Mouse (Mus musculus) hindbrain, embryonic 12.5 days (tissue): ENCODE measurements around the gene Zbtb11. TPM values are rescaled to one million over a fixed set of nuclear protein-coding genes. Genes with fewer than 3 reads are reported as not detected.
"Not testable (repeated sequence)": the region's sequence is repeated elsewhere in the genome, so short reads cannot be mapped to it uniquely, and the experiment has no call there.

Experiments
- ATAC-seq: fragments of 200-750 bp; cut with Nextera tagmentation; 2 replicates; pipeline ENCODE4 v1.8.0; 2017; ENCODE audit warnings: moderate TSS enrichment; ENCODE audit not compliant: low FRiP score
- H3K27ac ChIP-seq: fragments of 300-500 bp; sonication (generic); 2 replicates; pipeline ENCODE4 v1.5.1; 2016; ENCODE audit warnings: mild to moderate bottlenecking
- H3K27me3 ChIP-seq: fragments of 300-500 bp; sonication (generic); 2 replicates; pipeline ENCODE4 v1.6.1; 2016; ENCODE audit warnings: mild to moderate bottlenecking
- H3K36me3 ChIP-seq: fragments of 300-500 bp; sonication (generic); 2 replicates; pipeline ENCODE4 v1.6.1; 2016; ENCODE audit warnings: mild to moderate bottlenecking
- H3K4me1 ChIP-seq: fragments of 300-500 bp; sonication (generic); 2 replicates; pipeline ENCODE4 v1.6.1; 2016
- H3K4me2 ChIP-seq: fragments of 300-500 bp; sonication (generic); replicated peaks from 2 replicates; pipeline ENCODE4 v1.6.1; 2016; ENCODE audit warnings: mild to moderate bottlenecking
- H3K4me3 ChIP-seq: fragments of 300-500 bp; sonication (generic); 2 replicates; pipeline ENCODE4 v1.5.1; 2016; ENCODE audit warnings: mild to moderate bottlenecking
- H3K9ac ChIP-seq: fragments of 300-500 bp; sonication (generic); 2 replicates; pipeline ENCODE4 v1.6.1; 2016; ENCODE audit warnings: mild to moderate bottlenecking, moderate library complexity
- H3K9me3 ChIP-seq: fragments of 300-500 bp; sonication (generic); replicated peaks from 2 replicates; pipeline ENCODE4 v1.6.1; 2016; ENCODE audit warnings: mild to moderate bottlenecking
- WGBS: fragments of 180-500 bp; shearing (Covaris S2); methylation state at CpG from one replicate; pipeline ENCODE4 v1.1.7; 2016; 5-methylcytosine and 5-hydroxymethylcytosine counted together
- polyA plus RNA-seq: library from polyadenylated mRNA; unstranded; fragments of >200 nt; fragmentation: Nextera tagmentation; extraction: Ambion mirVana; gene quantifications from 2 replicates; pipeline ENCODE4 v1.2.1, GENCODE M21; 2016

The Zbtb11 gene
- polyA plus RNA-seq, 1 experiment from 2014 or later, result 20.8 TPM

DNA sequence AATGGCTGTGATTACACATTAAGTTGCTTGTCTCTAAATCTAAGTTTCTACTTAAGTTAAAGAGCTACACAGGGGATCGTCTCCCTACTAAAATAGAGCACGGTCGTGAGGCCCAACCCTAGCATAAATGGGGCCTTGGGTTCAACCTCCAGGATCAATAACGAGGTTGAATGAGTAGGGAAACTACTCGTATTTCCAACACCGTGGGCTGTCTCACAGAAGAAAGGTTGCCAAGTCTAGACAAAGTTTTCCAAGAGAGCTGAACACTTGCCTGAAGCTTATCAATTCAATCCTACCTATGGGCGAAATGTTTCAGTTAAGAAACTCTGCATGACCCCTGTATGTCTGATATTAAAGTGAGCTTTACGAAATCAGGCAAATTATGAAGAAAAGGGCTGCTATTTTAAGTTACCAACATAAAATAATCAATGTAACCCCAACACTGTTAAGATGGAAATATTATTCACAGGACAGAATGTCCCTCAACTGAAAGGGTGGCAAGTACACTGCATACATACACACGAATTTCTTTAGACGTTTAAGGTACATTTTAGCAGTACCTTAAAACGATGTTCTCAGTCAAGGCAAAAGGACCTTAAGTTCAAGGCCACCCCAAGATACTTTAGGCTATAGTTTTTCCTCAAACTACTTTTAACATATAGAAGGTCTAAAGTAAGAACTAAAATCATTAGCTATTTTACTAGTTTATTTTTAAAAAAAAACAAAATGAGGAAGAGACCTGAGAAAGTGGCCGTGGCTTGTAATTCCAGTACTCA, 54.4 kb downstream of the Zbtb11 start:
- Histone ChIP-seq H3K27me3 (no peaks in the 10 kb centered on the region), H3K4me2 (peak overlapping the region; percentile 79), H3K9me3 (no peaks in the 10 kb centered on the region), H3K4me3 (peak overlapping the region; percentile 90), H3K9ac (peak overlapping the region; percentile 92), H3K4me1 (peaks cover 20% of the 10 kb centered on the region), H3K27ac (no peak overlapping the region), H3K36me3 (peaks cover 21% of the 10 kb centered on the region)
- ATAC-seq, result no peak
- WGBS, result 56% methylated on average over 12 of the region's 12 CpGs

DNA sequence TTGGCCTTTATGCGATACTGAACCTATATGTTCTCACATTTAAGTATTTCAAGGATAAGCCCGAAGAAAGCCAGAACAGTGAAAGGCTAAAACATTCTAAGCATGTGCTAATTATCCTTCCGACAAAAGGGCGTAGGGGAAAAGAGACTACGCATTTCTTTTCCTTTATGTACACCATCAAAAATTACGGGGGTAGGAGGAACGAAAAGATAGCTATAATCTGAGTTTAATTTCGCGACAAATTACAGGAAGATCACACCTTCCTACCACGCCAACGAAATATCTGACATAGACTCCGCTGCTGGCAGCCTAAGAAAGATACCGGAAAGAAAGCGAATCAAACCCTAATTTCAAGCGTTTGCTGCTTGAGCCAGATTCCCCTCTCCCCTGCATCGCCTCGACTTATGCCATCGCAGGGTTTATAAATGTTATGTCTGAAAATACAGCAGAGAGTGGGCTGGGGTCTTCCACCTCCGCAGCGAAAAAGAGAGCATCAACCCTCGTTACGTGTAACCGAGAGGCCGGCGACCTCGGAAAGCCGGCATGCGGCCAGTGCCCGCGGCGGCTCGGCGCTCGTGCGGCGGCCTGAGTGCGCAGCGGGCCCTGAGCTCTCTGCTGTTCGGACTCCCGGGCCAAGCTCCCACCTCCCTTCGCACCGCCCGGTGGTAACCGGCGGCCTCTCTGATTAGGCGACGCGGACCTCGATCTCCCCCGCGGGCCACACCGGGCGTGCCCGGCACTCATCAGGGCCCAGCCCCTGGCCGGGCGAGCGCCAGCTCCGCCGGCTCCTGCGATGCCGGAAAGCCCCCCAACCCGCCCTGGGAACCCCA, 55.3 kb downstream of the Zbtb11 start:
- Histone ChIP-seq H3K36me3 (peaks cover 28% of the 10 kb centered on the region), H3K27ac (peak overlapping the region; percentile 90), H3K27me3 (no peaks in the 10 kb centered on the region), H3K4me1 (peaks cover 20% of the 10 kb centered on the region), H3K4me2 (peak overlapping the region; percentile 79), H3K9ac (peak overlapping the region; percentile 92), H3K9me3 (no peaks in the 10 kb centered on the region), H3K4me3 (peak overlapping the region; percentile 90)
- WGBS, result under 1% methylated on average over 61 of the region's 62 CpGs
- peak; percentile 91 for ATAC-seq

DNA sequence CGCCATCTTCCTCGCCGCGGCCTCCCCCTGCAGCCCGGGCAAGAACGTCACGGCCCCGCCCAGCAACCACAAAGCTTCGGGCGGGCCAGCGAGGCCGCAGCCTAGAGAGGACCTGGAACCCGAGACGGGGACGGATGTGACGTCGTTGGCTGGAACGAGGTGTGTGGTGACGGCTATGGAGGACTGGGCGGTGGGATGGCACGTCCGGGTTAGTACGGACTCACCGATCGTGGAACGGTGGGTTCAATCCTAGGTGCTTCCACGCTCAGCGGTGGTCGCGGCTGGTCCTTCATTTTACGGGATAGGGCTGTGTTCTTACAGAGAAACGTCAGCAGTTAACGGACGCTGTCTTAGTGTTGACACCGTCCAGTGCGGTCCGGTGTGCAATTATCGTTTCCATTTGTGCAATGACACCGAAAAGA, 56.0 kb downstream of the Zbtb11 start, which contains the start of gene Pcnp:
Gene Pcnp, minus strand, starts transcription at position 79 of the 422 bp plus-strand sequence.
- Histone ChIP-seq H3K4me3 (peak within 1 kb of the TSS; percentile 90), H3K27ac (peak within 1 kb of the TSS; percentile 90), H3K36me3 (peaks cover 33% of the 10 kb centered on the region), H3K9me3 (no peaks in the 10 kb centered on the region), H3K9ac (peak within 1 kb of the TSS; percentile 92), H3K4me1 (peaks cover 20% of the 10 kb centered on the region), H3K27me3 (no peaks in the 10 kb centered on the region), H3K4me2 (peak within 1 kb of the TSS; percentile 79)
- WGBS, result under 1% methylated on average over 39 of the region's 39 CpGs
- ATAC-seq, result peak; percentile 100

DNA sequence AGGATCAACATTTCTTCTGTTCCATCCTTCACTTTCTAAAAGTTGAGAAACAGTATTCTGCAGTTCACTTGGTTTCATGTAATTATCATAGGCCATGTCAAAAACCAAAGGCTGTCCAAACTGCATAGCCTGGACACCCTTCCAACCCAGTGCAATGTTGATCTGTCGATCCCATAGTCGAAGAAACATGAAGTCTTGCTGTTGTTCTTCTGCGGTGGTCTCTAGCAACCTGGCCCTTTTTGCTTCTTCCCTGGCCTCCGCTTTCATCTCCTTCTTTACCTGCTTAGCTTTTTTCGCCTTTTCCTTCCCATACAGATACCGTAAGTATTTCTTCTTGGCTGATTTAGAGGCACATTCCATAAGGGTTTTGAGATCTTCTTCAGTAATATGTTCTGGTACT, 60.9 kb downstream of the Zbtb11 start:
- ATAC-seq, result no peak
- peaks cover 18% of the 10 kb centered on the region for H3K4me1 ChIP-seq
- H3K27me3 ChIP-seq, result no peaks in the 10 kb centered on the region
- H3K4me3 ChIP-seq, result no peak overlapping the region
- no peak overlapping the region for H3K27ac ChIP-seq
- peaks cover 29% of the 10 kb centered on the region for H3K36me3 ChIP-seq
- no peak overlapping the region for H3K4me2 ChIP-seq
- no peaks in the 10 kb centered on the region for H3K9me3 ChIP-seq
- H3K9ac ChIP-seq, result no peak overlapping the region
- WGBS, result 98% methylated on average over 6 of the region's 6 CpGs

DNA sequence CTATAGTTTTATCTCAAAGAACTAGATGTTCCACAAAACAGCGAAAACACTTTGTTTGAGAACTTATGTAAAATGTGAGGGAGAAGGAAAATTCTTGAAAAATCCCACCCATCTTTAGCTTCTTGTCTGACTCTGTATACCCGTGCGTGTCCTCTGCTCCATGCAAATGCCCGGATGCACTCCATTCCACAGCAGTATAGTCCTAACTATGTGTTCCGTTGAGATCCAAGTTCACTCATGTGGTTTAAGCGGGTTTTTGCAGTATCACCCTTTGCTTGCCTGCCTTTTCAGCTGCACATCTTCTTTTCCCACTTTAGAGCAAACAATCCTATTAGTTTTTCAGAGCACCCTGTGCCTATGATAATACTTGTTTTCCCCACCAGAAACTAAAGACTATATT, 62.8 kb downstream of the Zbtb11 start:
- Histone ChIP-seq H3K27me3 (no peaks in the 10 kb centered on the region), H3K9ac (peak overlapping the region; percentile 85), H3K27ac (no peak overlapping the region), H3K4me2 (peak overlapping the region; percentile 66), H3K4me1 (peaks cover 9% of the 10 kb centered on the region), H3K9me3 (no peaks in the 10 kb centered on the region), H3K36me3 (peaks cover 29% of the 10 kb centered on the region), H3K4me3 (peak overlapping the region; percentile 91)
- WGBS, result 71% methylated on average over 6 of the region's 6 CpGs
- ATAC-seq, result no peak

DNA sequence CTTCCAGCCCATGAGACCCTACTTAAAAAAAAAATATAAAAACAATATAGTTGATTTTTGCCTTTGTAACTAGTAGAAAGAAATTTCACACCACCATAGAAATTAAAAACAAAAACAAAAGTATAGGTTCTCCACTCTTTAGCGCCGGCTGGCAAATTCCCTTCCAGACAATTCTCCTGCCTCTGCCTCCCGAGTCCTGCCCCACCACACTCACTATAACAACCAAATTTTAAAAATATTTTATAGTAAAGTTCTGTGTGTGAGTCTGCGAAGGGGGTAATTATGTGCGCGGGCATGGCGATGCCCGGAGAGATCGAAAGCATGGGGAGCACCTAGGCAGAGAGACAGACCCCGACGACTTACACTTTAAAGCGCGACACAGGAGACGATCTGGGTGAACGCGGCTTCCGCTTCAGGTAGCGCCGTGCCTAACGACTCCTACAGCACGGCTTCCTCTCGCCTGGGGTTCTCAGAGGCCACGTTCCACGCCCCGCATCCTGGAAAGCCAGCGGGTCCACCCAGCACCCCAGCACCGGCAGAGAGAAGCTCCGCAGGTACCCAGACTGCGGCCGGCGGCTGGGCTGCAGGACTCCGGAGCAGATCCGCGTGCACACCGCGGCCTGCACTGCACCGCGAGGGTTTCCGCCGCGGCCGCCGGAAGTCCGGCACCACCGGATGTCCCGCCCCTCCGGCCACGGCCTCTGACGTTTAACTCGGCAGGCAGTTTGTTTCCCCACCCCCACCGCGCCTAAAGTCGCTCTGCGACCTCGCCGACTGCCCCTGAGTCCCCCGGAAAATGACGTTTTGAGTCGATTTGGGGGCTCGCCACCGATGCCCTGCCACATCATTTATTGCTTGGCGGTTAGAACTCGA, 63.7 kb downstream of the Zbtb11 start, which contains the start of gene Trmt10c:
Gene Trmt10c, minus strand, starts transcription at position 682 of the 873 bp plus-strand sequence.
- H3K36me3 ChIP-seq, result peaks cover 21% of the 10 kb centered on the region
- peak; percentile 100 for ATAC-seq
- WGBS, result under 1% methylated on average over 61 of the region's 63 CpGs
- peak within 1 kb of the TSS; percentile 91 for H3K4me3 ChIP-seq
- peak within 1 kb of the TSS; percentile 88 for H3K27ac ChIP-seq
- H3K4me2 ChIP-seq, result peak within 1 kb of the TSS; percentile 66
- H3K27me3 ChIP-seq, result no peaks in the 10 kb centered on the region
- H3K9ac ChIP-seq, result peak within 1 kb of the TSS; percentile 85
- H3K4me1 ChIP-seq, result peaks cover 9% of the 10 kb centered on the region
- H3K9me3 ChIP-seq, result no peaks in the 10 kb centered on the region

DNA sequence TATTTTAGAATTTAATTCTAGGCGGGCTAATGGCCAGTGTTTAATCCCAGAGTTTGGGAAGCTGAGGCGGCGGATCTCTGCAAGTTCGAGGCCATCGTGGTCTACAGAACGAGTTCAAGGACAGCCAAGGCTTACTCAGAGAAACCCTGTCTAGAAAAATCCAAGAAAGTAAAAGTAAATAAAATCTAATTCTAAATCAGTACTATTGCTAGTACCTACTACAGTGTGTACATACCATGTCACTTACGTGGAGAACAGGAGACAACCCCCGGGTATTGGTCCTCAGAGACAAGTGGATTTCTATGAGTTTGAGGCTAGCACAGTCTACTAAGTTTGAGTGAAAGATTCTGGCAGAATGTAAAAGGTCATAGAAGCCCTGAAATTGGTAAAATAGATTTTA, 64.4 kb downstream of the Zbtb11 start:
- H3K27me3 ChIP-seq, result no peaks in the 10 kb centered on the region
- H3K4me3 ChIP-seq, result peak overlapping the region; percentile 91
- peak overlapping the region; percentile 85 for H3K9ac ChIP-seq
- H3K9me3 ChIP-seq, result no peaks in the 10 kb centered on the region
- WGBS, result 36% methylated on average over 8 of the region's 8 CpGs
- peak overlapping the region; percentile 88 for H3K27ac ChIP-seq
- peaks cover 9% of the 10 kb centered on the region for H3K4me1 ChIP-seq
- peak; percentile 59 for ATAC-seq
- peak overlapping the region; percentile 66 for H3K4me2 ChIP-seq
- H3K36me3 ChIP-seq, result peaks cover 14% of the 10 kb centered on the region

DNA sequence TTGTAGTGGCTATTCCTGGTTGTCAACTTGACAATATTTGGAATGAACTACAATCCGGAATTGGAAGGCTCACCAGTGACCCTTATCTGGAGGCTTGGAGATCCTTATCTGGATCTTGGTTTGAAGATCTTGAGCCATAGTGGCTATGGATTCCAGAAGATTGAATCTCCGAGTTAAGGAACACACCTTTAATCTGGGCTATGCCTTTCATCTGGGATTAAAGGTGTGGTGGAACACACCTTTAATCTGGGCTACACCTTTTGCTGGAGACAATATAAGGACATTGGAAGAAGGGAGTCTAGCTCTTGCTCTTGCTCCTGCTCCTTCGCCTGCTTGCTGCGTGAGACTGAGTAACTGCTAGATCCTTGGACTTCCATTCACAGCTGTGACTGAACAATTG, 74.4 kb downstream of the Zbtb11 start, which contains the start of gene Senp7:
Gene Senp7, plus strand, starts transcription at position 301 of the 400 bp plus-strand sequence.
- H3K4me1 ChIP-seq, H3K4me2 ChIP-seq, ATAC-seq, H3K36me3 ChIP-seq, H3K27ac ChIP-seq, H3K9me3 ChIP-seq, H3K9ac ChIP-seq, H3K27me3 ChIP-seq, H3K4me3 ChIP-seq: not testable (repeated sequence)
- WGBS, result no CpG with 5 or more reads among the region's 4 CpGs

DNA sequence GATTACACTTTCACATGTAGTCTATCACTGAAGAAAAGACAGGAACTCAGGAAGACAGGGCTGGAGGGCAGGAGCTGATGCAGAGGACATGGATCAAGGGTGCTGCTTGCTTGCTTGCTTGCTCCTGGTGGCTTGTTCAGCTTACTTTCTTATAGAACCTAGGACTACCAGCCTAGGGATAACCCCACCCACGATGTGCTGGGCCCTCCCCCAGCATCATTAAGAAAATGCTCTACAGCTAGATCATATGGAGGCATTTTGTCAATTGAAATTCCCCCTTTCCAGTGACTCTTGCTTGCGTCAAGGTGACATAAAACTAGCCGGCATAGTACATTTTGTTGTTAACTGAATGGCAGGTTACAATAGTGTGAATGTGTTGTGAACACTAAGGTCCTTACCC, 82.2 kb downstream of the Zbtb11 start:
- no peak for ATAC-seq

DNA sequence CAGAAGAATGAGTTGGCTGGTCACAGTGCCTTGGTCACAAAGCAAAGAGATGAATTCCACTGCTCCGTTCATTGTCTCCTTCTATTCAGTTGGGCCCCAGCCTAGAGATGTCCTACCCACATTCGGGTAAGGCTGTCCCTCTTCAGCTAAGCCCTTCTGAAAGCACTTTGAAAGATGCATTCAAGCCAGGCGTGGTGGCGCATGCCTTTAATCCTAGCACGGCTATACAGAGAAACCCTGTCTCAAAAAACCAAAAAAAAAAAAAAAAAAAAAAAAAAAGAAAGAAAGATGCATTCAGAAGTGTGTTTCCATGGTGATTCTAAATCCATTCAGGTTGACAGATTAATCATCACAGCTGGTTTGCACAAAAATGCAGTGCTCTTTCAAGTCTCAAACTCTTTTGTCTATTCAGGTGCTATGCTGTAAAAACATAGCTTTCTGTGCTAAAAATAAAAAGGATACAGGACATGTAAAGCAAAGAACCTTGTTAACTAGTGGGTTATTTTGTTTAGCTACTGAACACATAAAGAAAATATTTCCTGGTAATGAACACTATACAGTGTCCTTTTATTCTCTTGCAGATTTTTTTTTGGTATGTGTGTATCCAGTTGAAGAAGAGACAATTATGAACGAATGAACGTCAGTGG, 83.4 kb downstream of the Zbtb11 start:
- peak; percentile 75 for ATAC-seq
- H3K9ac ChIP-seq, result no peak overlapping the region
- no peaks in the 10 kb centered on the region for H3K27me3 ChIP-seq
- H3K27ac ChIP-seq, result no peak overlapping the region
- no peaks in the 10 kb centered on the region for H3K4me1 ChIP-seq
- H3K4me3 ChIP-seq, result no peak overlapping the region
- 29% methylated on average over 7 of the region's 7 CpGs for WGBS
- no peaks in the 10 kb centered on the region for H3K9me3 ChIP-seq
- H3K36me3 ChIP-seq, result no peaks in the 10 kb centered on the region
- no peak overlapping the region for H3K4me2 ChIP-seq

More for the DNA sequence above, 82.2 kb downstream of the Zbtb11 start:
- Histone ChIP-seq H3K9ac (no peak overlapping the region), H3K27me3 (no peaks in the 10 kb centered on the region), H3K36me3 (no peaks in the 10 kb centered on the region), H3K4me3 (no peak overlapping the region), H3K4me1 (no peaks in the 10 kb centered on the region), H3K9me3 (no peaks in the 10 kb centered on the region), H3K4me2 (no peak overlapping the region), H3K27ac (no peak overlapping the region)
- WGBS, result 88% methylated on average over 3 of the region's 3 CpGs

DNA sequence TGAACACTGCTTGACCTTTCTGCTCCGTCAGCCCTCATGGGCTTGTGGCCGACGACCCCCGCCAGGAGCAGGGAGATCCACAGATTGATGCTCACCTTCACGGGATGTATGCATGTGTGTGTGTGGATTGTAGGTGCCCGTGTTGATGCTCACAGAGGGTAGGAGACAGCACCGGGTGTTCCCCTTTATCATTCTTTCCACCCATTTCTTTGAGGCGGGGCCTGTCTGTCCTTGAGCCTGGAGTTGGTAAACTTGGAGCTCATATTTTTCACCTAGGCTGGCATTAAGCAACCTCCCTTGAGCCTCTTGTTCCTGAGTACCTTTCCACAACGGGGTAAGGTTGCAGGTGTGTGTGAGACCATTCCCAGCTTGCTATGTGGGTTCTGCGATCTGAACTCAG, 84.5 kb downstream of the Zbtb11 start:
- no peaks in the 10 kb centered on the region for H3K27me3 ChIP-seq
- 70% methylated on average over 10 of the region's 10 CpGs for WGBS
- H3K27ac ChIP-seq, result no peak overlapping the region
- H3K9me3 ChIP-seq, result no peaks in the 10 kb centered on the region
- H3K4me3 ChIP-seq, result no peak overlapping the region
- H3K9ac ChIP-seq, result no peak overlapping the region
- no peaks in the 10 kb centered on the region for H3K36me3 ChIP-seq
- no peaks in the 10 kb centered on the region for H3K4me1 ChIP-seq
- no peak for ATAC-seq
- H3K4me2 ChIP-seq, result no peak overlapping the region
